Mouse (Mus musculus) limb, embryonic 14.5 days (tissue): ENCODE data around the gene Tmed1. TPM values are rescaled to one million over a fixed set of nuclear protein-coding genes. Genes with fewer than 3 reads are reported as not detected.
A peak's percentile ranks its signal among the peaks of the same experiment; 100 is the strongest.

Experiments used
- ATAC-seq: fragments of 200-750 bp; cut with Nextera tagmentation; 2 replicates; pipeline ENCODE4 v1.8.0; 2017; ENCODE audit warnings: low read depth, moderate number of reproducible peaks, moderate TSS enrichment; ENCODE audit not compliant: low FRiP score
- DNase-seq: peaks from one replicate; pipeline ENCODE4 v3.0.0-alpha.2; 2015; ENCODE audit warnings: low spot score
- H3K27ac ChIP-seq: fragments of 300-500 bp; sonication (generic); replicated peaks from 2 replicates; pipeline ENCODE4 v1.5.1; 2014; ENCODE audit warnings: low read depth, mild to moderate bottlenecking, low read length, moderate library complexity, mixed read lengths
- H3K27me3 ChIP-seq: fragments of 300-500 bp; sonication (generic); 2 replicates; pipeline ENCODE4 v1.6.1; 2014; ENCODE audit warnings: low read length, mixed read lengths; ENCODE audit not compliant: control insufficient read depth, insufficient read depth
- H3K36me3 ChIP-seq: fragments of 300-500 bp; sonication (generic); 2 replicates; pipeline ENCODE4 v1.6.1; 2014; ENCODE audit warnings: mild to moderate bottlenecking, low read length, moderate library complexity, mixed read lengths; ENCODE audit not compliant: control insufficient read depth, insufficient read depth
- H3K4me1 ChIP-seq: fragments of 300-500 bp; sonication (generic); 2 replicates; pipeline ENCODE4 v1.6.1; 2014; ENCODE audit warnings: antibody characterized with exemption, low read length, mixed read lengths; ENCODE audit not compliant: control insufficient read depth, insufficient read depth
- H3K4me2 ChIP-seq: fragments of 300-500 bp; sonication (generic); replicated peaks from 2 replicates; pipeline ENCODE4 v1.6.1; 2014; ENCODE audit warnings: low read depth, mild to moderate bottlenecking, low read length, moderate library complexity; ENCODE audit not compliant: severe bottlenecking
- H3K4me3 ChIP-seq: fragments of 300-500 bp; sonication (generic); replicated peaks from 2 replicates; pipeline ENCODE4 v1.5.1; 2014; ENCODE audit warnings: low read length
- H3K9ac ChIP-seq: fragments of 300-500 bp; sonication (generic); 2 replicates; pipeline ENCODE4 v1.6.1; 2014; ENCODE audit warnings: mild to moderate bottlenecking, low read depth, low read length, moderate library complexity; ENCODE audit not compliant: severe bottlenecking
- H3K9me3 ChIP-seq: fragments of 300-500 bp; sonication (generic); 2 replicates; pipeline ENCODE4 v1.6.1; 2016; ENCODE audit warnings: low read length; ENCODE audit not compliant: control insufficient read depth
- POLR2A ChIP-seq: fragments of 200-500 bp; IDR thresholded peaks from 2 replicates; pipeline ENCODE4 v1.8.0; 2012; ENCODE audit warnings: inconsistent platforms, mild to moderate bottlenecking, moderate library complexity, borderline replicate concordance; ENCODE audit not compliant: insufficient read depth, insufficient read length; ENCODE audit errors: extremely low read depth
- WGBS: fragments of 180-500 bp; shearing (Covaris S2); extraction: QIAGEN DNeasy Blood & Tissue Kit; methylation state at CpG from one replicate; pipeline ENCODE4 v1.1.7; 2014; 5-methylcytosine and 5-hydroxymethylcytosine counted together
- polyA plus RNA-seq, 2 experiments: library from polyadenylated mRNA; depleted of rRNA in 1 of 2; stranded (reverse) in 1 of 2; unstranded in 1 of 2; fragments of >200 nt; fragmentation: Nextera tagmentation in 1 of 2; extraction: Ambion mirVana in 1 of 2; gene quantifications; 2 replicates each; pipeline versions ENCODE4 v1.2.1 to v1.2.3; 2012 to 2014

Gene Tmed1
- polyA plus RNA-seq, 2 experiments, result 96.0 to 119 TPM

- no peak overlapping the region for H3K4me3 ChIP-seq
- ATAC-seq (no peak), DNase-seq (no peak)
- H3K9ac ChIP-seq, result no peak overlapping the region
- H3K27me3 ChIP-seq, result no peaks in the 10 kb centered on the region
- H3K4me1 ChIP-seq, result peaks cover 29% of the 10 kb centered on the region
- H3K9me3 ChIP-seq, result no peaks in the 10 kb centered on the region
- no peak overlapping the region for H3K27ac ChIP-seq
- TF ChIP-seq POLR2A, result no peak
- peaks cover 38% of the 10 kb centered on the region for H3K36me3 ChIP-seq
- H3K4me2 ChIP-seq, result no peak overlapping the region
- WGBS, result 92% methylated on average over 12 of the region's 12 CpGs
These were observed 11.7 kb downstream of the Tmed1 start for GRCm38 (mm10) chr9:21498284-21498902.

DNA sequence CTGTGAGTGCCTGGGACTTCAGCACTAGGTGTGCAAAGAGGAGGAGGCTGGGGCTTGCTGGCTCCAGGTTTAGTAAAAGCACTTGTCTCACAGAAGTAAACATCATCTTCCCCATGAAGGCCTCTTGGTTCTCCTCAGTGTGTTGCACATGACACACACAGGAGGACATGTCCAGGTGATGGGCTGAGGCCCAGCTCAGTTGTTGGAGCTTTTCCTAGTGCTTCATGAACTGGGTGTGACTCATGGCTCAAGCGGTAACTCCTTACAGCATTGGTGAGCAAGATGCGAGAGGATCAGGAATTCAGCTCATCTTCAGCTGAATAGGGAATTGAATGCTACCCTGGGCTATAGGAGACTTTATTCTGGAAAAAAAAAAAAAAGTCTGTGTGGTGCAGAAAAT, 12.4 kb downstream of the Tmed1 start:
- Histone ChIP-seq H3K27ac (peak overlapping the region; percentile 96), H3K4me1 (peaks cover 32% of the 10 kb centered on the region), H3K27me3 (no peaks in the 10 kb centered on the region), H3K4me3 (no peak overlapping the region), H3K4me2 (peak overlapping the region; percentile 81), H3K9me3 (no peaks in the 10 kb centered on the region), H3K36me3 (peaks cover 33% of the 10 kb centered on the region), H3K9ac (no peak overlapping the region; the same call in 1 of the 2 replicates)
- ATAC-seq (no peak), DNase-seq (no peak)
- TF ChIP-seq POLR2A, result no peak
- WGBS, result 90% methylated on average over 2 of the region's 2 CpGs

- H3K9ac ChIP-seq, result peak overlapping the region; percentile 54
- no peak for DNase-seq
- H3K27me3 ChIP-seq, result no peaks in the 10 kb centered on the region
- ATAC-seq, result peak; percentile 74
- peaks cover 32% of the 10 kb centered on the region for H3K4me1 ChIP-seq
- peak overlapping the region; percentile 81 for H3K4me2 ChIP-seq
- H3K36me3 ChIP-seq, result peaks cover 37% of the 10 kb centered on the region
- no peaks in the 10 kb centered on the region for H3K9me3 ChIP-seq
- TF ChIP-seq POLR2A, result peak; percentile 35; the same call in 1 of the 2 replicates
- WGBS, result 34% methylated on average over 16 of the region's 16 CpGs
- H3K27ac ChIP-seq, result peak overlapping the region; percentile 96
- peak overlapping the region; percentile 34 for H3K4me3 ChIP-seq
These were observed 13.0 kb downstream of the Tmed1 start for GRCm38 (mm10) chr9:21497050-21497542.

GRCm38 (mm10) chr9:21496308-21497049, 13.6 kb downstream of the Tmed1 start:
- Histone ChIP-seq H3K4me2 (peak overlapping the region; percentile 81), H3K4me3 (peak overlapping the region; percentile 34), H3K4me1 (peaks cover 32% of the 10 kb centered on the region), H3K27me3 (no peaks in the 10 kb centered on the region), H3K36me3 (peaks cover 43% of the 10 kb centered on the region), H3K9me3 (no peaks in the 10 kb centered on the region), H3K27ac (peak overlapping the region; percentile 96), H3K9ac (peak overlapping the region; percentile 54)
- no peak; the same call in 1 of the 2 replicates for TF ChIP-seq POLR2A
- peak; percentile 93 for DNase-seq
- peak; percentile 87 for ATAC-seq
- 40% methylated on average over 16 of the region's 19 CpGs for WGBS

DNA sequence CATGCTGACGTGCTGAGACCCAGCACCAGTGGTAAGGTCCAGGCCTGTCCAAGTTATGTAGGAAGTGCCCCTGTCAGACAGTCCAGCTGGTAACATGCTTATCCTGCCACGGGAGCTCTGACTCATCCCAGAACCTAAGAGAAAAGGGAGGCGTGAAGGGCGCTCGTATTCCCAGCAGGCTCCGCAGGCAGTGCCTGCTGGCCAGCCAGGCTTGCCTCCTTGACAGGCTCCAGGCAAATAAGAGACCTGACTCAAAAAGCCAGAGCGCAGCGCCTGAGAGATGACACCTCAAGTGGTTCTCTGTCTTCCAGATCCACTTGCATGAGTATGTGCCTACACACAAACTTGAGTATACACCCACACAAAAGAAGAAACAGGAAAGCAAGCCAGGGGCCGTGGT, 15.3 kb downstream of the Tmed1 start:
- WGBS, result 69% methylated on average over 9 of the region's 9 CpGs
- no peak overlapping the region for H3K9ac ChIP-seq
- H3K27ac ChIP-seq, result no peak overlapping the region

More for the DNA sequence above, 15.3 kb downstream of the Tmed1 start:
- peaks cover 32% of the 10 kb centered on the region for H3K4me1 ChIP-seq
- H3K9me3 ChIP-seq, result no peaks in the 10 kb centered on the region
- no peaks in the 10 kb centered on the region for H3K27me3 ChIP-seq
- ATAC-seq (no peak), DNase-seq (no peak)
- H3K4me3 ChIP-seq, result no peak overlapping the region
- H3K36me3 ChIP-seq, result peaks cover 53% of the 10 kb centered on the region
- TF ChIP-seq POLR2A, result no peak
- peak overlapping the region; percentile 81 for H3K4me2 ChIP-seq
